Mouse (Mus musculus) bone marrow macrophage, adult 2 months (primary cell): ENCODE results near the gene Optc.

Source experiments
- CTCF ChIP-seq: IDR thresholded peaks from 2 replicates; pipeline ENCODE4 v1.5.1; 2012; ENCODE audit warnings: low read depth, mild to moderate bottlenecking, low read length, moderate library complexity
- POLR2A ChIP-seq: IDR thresholded peaks from 2 replicates; pipeline ENCODE4 v1.6.1; 2012; ENCODE audit warnings: mild to moderate bottlenecking, low read depth, low read length, borderline replicate concordance

GRCm38 (mm10) chr1:133871241-133871640 lies 36.6 kb downstream of the Optc start:
- TF ChIP-seq CTCF (no peak), POLR2A (no peak)
